Mouse (Mus musculus) heart, adult 11 months (tissue): ENCODE data around the gene Bik.

Source experiments
- DNase-seq: peaks from one replicate; pipeline ENCODE4 v3.0.0; 2022

Gene Bik

DNA sequence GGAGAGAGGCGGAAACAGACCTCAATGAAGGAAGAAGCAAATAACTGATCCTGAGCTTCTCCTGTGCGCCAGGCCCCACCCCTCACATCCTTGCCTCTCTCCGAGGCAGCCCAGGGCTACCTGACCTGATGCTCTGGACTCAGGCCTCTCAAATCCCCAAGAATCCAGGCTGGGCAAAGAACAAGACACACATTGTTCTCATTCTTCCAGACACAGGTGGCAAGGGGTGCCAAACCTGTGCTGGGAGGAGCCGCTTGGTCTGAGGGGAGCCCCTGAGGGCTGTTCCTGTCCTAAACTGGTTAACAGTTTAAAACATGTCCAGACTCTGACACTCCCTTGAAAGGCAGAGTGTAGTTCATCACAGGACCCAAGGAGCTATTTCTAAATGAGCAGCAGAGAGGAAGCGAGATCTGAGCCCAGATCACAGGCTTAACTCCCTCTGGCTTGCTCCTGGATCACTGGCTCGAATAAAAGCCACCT is 58.1 kb downstream of the Bik start:
- no peak for DNase-seq

DNA sequence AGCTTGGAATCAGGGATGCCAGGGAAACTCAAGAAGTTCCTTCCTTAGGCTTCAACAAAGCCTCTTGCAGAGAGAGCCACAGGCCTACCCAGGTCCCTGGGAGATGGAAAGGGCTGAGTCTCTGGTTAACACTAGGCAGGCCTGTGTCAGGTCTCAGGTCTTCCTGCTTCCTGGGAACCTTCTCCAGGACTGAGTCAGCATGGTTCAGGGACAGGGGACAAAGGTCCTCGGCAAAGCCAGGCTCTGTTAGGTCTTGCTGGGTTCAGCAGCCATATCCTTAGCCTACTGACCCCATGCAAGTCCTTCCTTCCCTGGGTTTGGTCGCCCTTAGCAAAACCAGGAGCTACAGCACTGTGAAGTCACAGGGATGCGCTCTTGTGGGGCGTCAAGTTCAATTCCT is 64.2 kb downstream of the Bik start:
- DNase-seq = no peak

DNA sequence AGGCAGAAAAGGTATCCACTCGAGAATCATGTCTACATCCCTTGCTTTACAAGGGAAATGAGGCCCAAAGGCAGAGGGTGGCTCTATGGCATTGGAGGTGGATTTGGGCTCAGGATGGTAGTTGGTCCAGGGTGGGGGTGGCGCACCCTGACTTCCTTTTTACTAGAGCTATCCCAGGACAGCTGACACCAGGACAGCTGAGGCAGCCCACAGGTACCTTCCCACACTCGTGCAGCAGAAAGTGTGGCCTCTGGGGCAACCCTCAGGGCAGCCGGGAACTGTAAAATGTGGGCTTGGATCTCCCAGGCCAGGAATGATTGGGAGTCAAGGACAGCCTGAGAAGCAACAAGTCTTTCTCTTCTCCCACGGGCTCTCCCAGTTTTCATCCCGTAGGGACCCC is 65.1 kb downstream of the Bik start:
- no peak for DNase-seq

DNA sequence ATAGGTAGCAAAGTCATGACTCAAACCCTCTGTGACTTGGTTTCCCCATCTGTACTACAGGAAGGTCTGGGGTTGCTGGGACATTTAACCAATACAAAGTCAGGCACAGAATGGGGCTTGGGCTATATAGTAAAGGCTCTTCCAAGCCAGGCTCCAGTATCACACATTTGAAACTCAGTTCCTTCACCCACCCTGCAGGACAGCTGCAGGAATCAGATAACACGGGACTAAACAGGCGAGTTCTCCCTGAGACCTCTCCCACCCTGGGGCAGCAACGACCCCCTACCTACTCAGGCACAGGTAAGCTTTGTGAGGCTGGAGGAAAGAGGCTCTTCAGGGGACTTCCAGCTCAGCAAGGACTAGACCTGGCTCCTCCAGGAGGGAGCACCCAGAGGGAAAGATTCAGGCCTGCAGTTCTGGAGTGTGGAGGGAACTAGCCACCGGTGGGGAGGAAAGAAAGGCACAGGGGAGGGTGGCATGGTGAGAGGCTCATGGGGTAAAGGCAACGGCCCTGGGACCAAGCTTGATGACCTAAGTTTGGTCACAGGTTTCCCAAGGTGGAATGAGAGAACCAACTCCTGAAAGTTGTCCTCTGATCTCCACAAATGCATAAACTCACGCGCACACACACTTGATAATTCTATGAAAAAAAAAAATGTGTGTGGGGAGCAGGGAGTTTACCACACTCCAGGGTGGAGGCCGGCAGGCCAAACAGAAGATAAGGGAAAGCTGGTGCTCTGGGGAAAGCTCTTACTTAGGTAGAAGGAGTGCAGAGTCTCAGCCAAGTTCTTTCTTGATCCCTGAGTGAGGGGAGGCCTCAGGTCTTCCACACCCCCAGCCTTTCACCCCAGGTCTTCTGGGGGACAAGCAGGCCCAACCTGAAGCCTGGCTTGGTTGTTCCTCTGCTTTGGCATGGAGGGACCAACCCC is 65.9 kb downstream of the Bik start:
- no peak for DNase-seq

DNA sequence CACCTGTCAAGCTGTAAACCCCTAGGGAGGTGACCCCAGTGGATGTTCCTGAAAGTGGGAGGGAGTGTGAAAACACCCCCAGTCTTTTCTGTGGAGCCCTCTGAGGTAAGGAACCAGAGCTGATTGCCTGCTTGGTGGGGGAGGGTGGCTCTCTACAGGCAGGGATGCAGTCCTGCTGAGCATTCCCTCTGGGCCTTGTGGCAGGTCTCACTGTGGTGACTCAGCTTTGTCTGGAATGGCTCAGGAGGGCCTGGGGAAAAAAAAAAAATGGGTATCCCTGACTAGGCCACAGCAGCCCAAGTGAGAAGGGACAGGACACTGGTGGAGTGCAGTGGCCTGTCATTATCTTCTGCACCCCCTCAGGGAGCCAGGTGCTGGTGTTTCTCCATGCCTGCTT is 66.5 kb downstream of the Bik start:
- no peak for DNase-seq

DNA sequence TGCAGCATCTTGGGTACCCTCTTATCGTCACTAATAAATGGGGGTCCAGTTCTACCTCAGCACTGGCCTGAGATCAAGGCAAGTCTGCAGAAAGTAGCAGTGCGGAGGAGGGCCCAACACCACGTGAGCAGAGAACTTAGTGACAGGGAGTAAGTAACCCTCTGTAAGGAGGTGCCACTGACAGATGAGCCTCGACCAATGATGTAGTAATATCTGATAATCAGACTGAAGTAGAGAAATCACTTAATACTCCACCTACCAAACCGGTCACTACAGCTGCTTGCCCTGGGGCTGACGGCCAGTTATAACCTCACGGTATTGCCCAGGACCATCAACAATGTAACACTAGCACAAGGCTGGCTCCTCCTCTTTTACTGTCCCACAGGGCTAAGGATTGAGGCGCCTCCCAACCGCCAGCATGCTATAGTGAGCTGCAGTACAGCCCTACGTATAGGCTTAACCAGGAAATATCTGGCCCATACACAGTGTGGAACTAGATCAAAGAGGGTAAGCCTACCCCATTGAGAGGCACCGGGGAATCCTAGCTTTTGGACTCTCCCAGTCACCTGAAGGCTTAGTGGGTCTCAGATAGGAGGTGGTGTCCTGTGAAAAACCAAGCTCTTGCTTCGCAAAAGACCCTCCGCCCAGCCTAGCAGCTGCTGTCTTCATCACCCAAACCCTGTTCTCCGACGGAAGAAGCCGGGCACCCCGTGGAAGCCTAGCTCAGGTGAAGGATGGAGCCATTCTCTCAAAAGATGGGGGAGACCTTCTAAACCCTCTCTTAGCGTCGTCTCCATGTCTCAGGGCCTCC is 67.2 kb downstream of the Bik start:
- DNase-seq = no peak
